Mouse (Mus musculus): ENCODE measurements at regions not wholly inside any gene's neighbourhood (a gene's known extent, or its start where the extent isn't known, plus 50 kb on each side); places are given as distances from the start of the nearest gene placed in this dataset.

GRCm38 (mm10) chr14:16897747-16898544 lies 79.0 kb upstream of the Rarb start:
- no peak for DNase-seq

GRCm38 (mm10) chr14:16896974-16897373 lies 78.0 kb upstream of the Rarb start:
- no peak for DNase-seq

GRCm38 (mm10) chr14:16881249-16881648 lies 62.3 kb upstream of the Rarb start:
- DNase-seq: no peak

- no peak for DNase-seq
Measured at GRCm38 (mm10) chr14:16869221-16869620, 50.3 kb upstream of the Rarb start.
